Mouse (Mus musculus): ENCODE measurements around the gene Snx33.
"Not testable (repeated sequence)": the region's sequence is repeated elsewhere in the genome, so short reads cannot be mapped to it uniquely, and the experiment has no call there.

Snx33 gene

DNA sequence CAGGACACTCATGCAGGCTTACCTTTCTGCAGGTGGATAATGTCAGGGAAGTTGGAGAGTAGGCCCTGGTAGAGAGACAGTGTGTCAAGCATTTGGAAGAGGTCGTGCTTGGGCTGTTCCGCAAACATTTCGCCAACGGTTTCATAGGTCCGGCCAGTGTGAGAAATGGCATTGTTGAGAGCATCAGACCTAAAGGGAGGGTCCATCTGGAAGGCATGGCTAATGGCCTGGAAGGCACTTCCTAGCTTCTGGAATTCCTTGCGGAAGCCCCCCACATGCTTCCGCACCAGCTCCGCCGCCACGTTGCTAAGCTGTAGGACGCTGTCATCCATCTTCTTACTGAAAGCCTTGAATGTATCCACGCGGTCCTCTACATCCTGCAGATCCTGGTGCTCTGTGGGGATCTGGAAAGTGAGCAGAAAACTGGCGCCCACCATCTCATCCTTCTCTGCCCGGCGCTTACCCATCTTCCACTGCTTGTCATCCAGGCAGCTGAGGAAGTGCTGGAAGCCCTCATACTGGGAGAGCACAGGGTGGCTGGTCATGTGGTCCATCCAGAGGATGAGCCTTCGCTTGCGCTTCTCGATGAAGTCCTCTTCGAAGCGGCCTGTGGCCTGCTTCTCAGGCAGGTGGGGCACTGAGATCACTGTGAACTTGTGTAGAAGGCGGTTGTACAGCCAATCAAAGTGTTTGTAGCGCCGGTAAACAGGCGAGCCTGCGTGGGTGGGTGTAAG lies 2.7 kb downstream of the Snx33 start:
- DNase-seq (ENCODE audit: low spot score in 2 of 2), result no peak

GRCm38 (mm10) chr9:56924651-56925027 lies 3.5 kb downstream of the Snx33 start:
- peak in 1 of 2 experiments; percentile 59 for DNase-seq (ENCODE audit: low spot score in 2 of 2)

GRCm38 (mm10) chr9:56923841-56924650 lies 4.1 kb downstream of the Snx33 start:
- no peak for DNase-seq (ENCODE audit: low spot score in 2 of 2)

DNA sequence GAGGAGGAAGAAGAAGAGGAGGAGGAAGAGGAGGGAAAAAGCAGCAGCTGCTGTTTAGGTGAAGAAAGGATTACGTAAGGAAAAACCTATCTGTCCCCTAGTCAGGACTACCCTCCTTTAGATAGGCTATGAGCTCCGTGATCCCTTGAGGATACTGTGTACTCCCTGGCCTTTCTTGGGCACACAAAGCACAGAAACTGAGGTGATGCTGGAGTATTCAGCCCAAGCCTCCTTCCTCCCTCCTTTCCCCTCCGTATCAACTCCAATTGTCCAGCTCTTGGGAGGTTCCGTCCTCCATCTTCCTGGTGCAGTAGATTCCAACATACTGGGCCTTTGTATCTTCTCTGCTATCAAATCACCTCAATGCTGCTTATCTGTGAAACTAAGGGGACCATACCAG lies 5.4 kb downstream of the Snx33 start:
- no peak for DNase-seq (ENCODE audit: low spot score in 2 of 2)

GRCm38 (mm10) chr9:56918466-56918865 lies 9.7 kb downstream of the Snx33 start:
- DNase-seq (ENCODE audit: low spot score in 2 of 2), result no peak

DNA sequence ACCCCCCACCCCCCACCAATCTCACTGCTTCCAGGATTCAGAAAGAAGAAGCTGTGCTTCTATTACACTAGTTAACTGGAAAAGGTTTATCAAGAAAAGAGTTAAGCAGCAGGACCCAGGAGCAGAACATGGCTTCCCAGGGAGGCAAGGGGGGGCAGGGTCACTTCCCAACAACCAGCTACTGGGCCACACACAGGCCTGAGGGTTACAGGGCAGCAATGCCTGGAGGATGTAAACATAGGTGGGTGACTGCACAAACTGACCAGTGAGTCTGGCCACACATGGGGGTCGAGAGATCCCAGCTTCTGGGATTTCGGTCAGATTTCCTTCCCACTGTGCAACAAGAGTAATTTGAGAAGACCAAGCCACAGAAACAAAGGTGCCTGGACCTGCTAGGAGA lies 11.0 kb downstream of the Snx33 start:
- DNase-seq (ENCODE audit: low spot score in 2 of 2), result no peak

DNA sequence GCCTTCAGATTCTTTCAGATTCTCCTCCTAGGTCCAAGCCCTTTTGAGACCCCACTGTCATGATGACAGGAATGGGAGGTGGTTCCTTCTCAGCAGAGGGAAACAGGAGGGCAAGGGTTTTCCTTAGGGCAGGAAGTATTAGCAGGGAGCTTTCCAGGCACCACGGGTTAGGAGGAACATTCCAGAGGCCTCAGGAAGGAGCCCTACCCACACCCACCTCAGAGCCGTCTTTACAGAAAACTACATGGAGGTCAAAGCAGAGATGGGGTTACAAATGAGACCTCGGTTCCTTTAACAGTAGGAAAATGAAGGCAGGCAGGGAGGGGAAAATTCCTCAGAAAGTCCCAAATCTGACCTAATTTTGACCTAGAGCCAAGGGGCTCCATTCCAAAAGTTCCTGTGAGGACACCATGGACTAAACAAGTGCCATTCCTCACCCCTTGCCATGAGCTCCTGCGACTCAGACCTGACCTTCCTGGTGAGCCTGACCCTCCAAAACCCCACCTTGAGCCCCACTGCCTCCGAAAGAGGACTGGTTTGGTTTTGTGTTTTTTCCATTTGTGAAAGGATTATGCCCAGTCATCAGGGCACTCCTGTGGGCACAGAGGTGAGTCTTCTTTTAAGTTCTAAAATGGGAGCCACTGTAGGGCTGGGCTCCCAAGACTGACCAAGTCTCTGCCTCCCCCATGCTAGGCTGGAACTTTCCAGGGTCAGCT lies 12.3 kb downstream of the Snx33 start:
- no peak for DNase-seq (ENCODE audit: low spot score in 2 of 2)

DNA sequence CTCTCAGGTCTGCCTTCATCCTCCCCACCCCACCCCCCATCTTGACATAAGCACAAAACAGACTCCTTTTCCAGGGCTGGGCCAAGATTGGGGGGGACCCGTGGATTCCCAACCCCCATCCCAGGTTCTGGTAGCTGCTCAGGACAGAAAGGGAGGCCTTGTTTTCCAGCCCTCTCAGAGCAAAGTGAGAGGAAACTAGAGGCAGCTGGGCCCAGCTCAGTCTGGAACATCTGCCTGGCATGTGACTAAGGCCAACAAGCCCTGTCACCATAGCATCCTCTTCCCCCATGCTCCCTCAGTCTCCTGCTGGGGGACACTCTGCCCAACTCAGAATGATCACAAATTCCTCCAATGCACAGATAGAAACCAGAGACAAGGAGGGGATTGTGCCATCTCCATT lies 13.1 kb downstream of the Snx33 start:
- no peak for DNase-seq (ENCODE audit: low spot score in 2 of 2)

- DNase-seq (ENCODE audit: low spot score in 2 of 2), result no peak
These were observed 14.2 kb downstream of the Snx33 start for GRCm38 (mm10) chr9:56913991-56914390.

- DNase-seq (ENCODE audit: low spot score in 2 of 2), result no peak
These were observed 17.2 kb downstream of the Snx33 start for GRCm38 (mm10) chr9:56911017-56911416.

DNA sequence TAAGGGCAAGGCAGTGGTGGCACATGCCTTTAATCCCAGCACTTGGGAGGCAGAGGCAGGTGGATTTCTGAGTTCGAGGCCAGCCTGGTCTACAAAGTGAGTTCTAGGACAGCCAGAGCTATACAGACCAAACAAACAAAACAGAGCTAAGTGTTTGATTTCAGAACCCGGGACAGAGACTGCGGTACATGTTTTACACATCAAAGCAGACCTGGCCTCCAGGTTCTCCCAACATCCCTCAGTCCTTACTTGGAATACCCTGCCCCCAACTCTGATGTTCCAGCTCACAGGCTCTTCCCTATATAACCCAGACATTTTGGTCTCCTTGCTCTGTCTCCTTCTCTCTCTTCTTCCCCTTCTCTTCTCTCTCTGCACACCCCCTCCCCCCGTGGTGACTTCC lies 18.2 kb downstream of the Snx33 start:
- not testable (repeated sequence) for DNase-seq (ENCODE audit: low spot score in 2 of 2)

- DNase-seq (ENCODE audit: low spot score in 2 of 2), result no peak
These were observed 20.6 kb downstream of the Snx33 start for GRCm38 (mm10) chr9:56907549-56907948.

- no peak for DNase-seq (ENCODE audit: low spot score in 2 of 2)
These were observed 24.5 kb downstream of the Snx33 start for GRCm38 (mm10) chr9:56903662-56904061.

DNA sequence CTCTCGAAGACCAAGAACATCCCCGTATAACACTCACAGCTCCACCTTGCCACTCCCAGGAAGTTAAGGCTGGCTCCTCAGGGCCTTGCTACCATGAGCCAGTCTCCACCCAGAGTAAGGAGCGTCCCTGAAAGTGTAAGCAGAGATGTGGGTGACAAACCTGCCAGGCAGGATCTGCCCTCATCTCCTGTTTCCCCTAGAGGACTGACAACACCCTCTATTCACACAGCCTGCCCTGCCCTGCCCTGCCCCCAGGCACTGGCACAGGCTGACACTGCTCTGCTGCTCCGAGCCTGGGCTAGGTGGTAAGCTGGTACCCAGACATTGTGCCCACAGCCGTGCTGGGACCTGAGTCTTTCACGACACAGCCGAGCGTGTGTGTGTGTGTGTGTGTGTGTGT lies 27.0 kb downstream of the Snx33 start:
- DNase-seq (ENCODE audit: low spot score in 2 of 2), result no peak

DNA sequence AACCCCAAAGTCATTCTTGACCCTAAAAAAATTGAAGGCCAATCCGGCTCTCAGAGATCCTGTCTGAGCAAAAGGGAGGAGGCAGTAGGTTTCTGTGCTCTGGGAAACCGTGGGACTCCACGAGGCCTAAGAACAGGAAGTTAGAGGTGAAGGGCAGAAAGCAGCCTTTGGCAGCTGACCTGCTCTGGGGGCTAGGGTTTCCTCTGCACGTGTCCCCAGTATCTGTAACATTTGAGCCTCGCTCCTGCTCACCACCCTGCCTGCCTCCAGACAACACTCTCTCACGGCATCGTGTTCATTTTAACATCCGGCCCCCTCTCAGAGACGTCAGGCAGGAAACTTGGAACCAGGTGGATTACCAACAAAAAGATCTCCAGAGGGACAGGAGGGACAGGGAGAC lies 27.6 kb downstream of the Snx33 start:
- no peak for DNase-seq (ENCODE audit: low spot score in 2 of 2)

- no peak for DNase-seq (ENCODE audit: low spot score in 2 of 2)
These were observed 28.1 kb downstream of the Snx33 start for GRCm38 (mm10) chr9:56900060-56900459.

GRCm38 (mm10) chr9:56899409-56899808 lies 28.8 kb downstream of the Snx33 start:
- DNase-seq (ENCODE audit: low spot score in 2 of 2), result no peak

DNA sequence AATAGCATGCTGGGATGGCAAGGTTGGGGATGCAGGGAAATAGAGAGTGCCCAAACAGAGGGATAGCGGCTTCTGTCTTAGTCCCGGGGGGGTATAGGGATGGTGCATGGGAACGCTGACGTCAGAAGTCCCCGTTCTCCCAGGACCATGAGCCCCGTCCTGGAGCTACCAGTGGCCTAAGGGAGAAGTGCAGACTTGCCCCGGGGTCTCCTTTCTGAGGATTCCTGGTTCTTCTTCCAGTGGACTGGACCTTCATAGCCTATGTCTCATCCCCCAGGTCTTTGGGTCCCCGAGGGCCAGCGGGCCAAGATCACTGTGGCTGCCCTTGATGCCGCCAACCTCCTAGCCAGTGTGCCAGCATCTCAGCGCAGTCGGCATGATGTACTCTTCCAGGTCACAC lies 31.4 kb downstream of the Snx33 start:
- DNase-seq (ENCODE audit: low spot score in 2 of 2), result no peak

GRCm38 (mm10) chr9:56894006-56894405 lies 34.2 kb downstream of the Snx33 start:
- no peak for DNase-seq (ENCODE audit: low spot score in 2 of 2)

GRCm38 (mm10) chr9:56893313-56893712 lies 34.9 kb downstream of the Snx33 start:
- no peak for DNase-seq (ENCODE audit: low spot score in 2 of 2)

- no peak for DNase-seq (ENCODE audit: low spot score in 2 of 2)
These were observed 36.1 kb downstream of the Snx33 start for GRCm38 (mm10) chr9:56892111-56892510.

GRCm38 (mm10) chr9:56891517-56892011 lies 36.6 kb downstream of the Snx33 start:
- peak in 1 of 2 experiments; percentile 64 for DNase-seq (ENCODE audit: low spot score in 2 of 2)
